Mouse (Mus musculus): ENCODE results near the gene Gpr171.
"Not testable (repeated sequence)": the region's sequence is repeated elsewhere in the genome, so short reads cannot be mapped to it uniquely, and the experiment has no call there.

Gpr171 gene

DNA sequence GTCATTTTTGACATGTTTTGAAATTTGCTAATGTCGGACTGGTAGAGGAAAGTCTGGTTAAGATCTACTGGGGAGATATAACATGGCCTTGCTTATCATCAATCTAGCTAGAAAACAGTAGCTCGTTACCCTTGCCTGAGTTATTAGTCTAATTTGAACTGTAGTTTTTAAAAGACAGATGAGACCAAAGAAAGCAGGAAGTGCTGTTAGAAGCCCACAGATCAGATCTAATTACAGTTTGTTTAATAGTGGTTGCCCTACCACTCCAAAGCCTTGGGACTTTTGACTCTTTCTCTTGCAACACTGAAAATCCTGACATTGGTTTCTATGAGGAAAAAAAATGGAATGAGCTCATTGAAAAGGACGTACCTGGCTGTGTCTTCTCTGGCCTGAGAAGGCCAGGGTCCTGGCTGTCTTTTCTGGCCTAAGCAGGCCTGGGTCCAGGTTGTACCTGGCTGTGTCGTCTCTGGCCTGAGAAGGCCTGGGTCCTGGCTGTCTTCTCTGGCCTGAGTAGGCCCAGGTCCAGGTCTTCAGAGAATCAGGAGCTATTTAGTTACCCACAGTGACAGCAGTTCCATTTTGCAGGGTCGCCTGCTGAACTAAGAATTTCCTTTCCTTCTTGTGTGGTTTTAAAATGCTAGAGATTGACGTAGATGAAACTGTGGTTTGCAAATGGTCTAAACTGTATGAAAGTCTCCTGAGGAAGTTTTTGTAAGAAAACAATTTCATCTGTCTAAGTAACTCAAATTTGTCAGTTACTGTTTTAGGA, at the start of gene Gpr171:
TSS of gene Gpr171 (minus strand) at position 604 of the 769 bp plus-strand sequence.
- no peak for DNase-seq (ENCODE audit: low read depth, low spot score)

DNA sequence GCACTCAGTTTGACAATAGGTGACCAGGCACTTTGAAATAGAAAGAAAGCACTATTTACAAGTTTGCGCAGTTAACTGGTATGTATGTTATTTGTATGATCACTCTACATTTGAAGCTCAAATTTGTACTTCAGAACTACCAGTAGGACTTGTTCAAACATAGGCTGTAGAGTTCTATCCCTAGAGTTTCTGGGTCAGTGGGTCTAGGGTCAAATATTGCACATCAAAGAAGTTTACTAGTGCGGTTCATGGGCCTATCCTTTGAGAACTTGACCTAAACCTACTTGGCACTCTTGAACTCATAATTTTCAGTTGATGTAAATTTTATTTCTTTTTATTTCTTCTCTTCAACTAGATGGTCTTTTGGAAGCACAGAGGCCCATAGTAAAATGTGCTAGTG, 49.0 kb upstream of the Gpr171 start:
- DNase-seq (ENCODE audit: low read depth, low spot score) = no peak

DNA sequence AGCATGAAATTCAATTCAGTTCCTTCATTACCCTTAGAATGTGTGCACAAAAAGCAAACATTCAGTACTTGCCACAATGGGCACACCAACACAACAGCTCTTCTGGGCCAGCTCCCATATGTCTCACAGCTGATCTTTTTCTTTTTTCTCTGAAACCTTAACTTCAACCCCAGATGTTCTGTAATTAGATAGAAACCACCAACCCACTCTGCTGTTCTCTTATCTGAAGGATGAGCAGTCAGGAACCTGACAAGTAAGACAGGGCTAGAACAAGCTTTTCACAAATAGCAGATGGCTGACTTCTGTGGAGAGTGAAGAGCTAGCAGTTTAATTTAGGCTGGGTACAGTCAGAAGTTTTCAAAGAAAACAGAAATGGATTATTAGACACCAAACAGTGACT, 48.0 kb upstream of the Gpr171 start:
- DNase-seq (ENCODE audit: low read depth, low spot score) = no peak

GRCm38 (mm10) chr3:59145194-59145593, 43.6 kb upstream of the Gpr171 start:
- no peak for DNase-seq (ENCODE audit: low read depth, low spot score)

DNA sequence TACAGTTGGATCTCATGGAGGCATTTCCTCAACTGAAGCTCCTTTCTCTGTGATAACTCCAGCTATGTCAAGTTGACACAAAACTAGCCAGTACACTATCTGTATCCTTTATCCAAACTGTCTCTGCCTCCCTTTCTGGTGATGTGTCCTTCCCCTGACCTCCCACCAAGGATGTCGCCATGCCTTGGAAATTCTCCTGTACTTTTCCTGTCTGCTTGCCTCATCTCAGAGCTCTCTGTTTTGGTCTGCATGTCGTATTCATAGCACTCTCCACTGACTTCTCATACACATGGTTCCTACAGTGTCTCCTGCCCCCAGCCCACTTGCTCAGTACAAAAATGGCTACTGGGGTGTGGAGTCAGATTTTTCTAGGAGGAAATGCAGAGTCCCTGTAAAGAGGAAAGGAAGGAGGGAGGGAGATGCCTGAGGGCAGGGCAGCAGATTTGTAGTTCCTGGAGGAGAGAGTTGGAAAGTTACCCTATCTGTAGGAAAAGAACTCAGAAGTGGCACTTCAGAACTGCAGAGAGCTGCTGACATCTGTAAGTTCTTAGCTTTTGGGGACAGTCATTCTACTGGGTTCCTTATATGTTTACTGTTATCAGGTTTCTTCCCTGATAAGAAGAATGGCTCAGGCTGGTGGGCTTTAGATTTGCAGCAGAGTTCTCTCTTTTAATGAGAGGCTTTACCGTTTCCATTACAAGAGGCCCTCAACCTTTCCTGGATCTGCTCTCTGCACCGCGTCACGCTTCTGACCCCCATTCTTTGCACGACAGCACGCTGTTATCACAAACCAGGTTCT, 40.1 kb upstream of the Gpr171 start:
- DNase-seq (ENCODE audit: low read depth, low spot score) = no peak

- DNase-seq (ENCODE audit: low read depth, low spot score) = not testable (repeated sequence)
Measured at GRCm38 (mm10) chr3:59140941-59141340, 39.3 kb upstream of the Gpr171 start.

DNA sequence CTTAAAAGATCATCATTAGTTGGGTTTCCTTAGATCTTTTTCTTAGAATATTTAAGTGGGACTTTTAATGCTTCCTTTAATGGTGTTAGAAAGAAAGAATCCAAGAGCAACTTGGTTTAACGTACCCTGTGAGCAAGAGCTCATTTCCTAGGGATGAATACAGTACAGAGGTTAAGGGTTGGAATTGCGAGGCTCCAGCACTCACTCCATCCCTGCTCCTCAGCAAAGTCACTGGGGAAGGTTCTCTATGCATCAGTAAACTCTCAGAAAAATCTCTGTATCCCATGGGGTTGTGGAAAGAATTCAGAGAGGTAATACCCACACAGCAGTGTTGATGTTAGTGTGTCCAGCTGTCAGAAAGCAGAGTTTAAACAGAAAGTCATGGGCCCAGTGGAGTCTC, 38.5 kb upstream of the Gpr171 start:
- DNase-seq (ENCODE audit: low read depth, low spot score) = no peak

- no peak for DNase-seq (ENCODE audit: low read depth, low spot score)
Measured at GRCm38 (mm10) chr3:59139651-59140051, 38.0 kb upstream of the Gpr171 start.

GRCm38 (mm10) chr3:59138946-59139468, 37.4 kb upstream of the Gpr171 start:
- DNase-seq (ENCODE audit: low read depth, low spot score) = no peak

DNA sequence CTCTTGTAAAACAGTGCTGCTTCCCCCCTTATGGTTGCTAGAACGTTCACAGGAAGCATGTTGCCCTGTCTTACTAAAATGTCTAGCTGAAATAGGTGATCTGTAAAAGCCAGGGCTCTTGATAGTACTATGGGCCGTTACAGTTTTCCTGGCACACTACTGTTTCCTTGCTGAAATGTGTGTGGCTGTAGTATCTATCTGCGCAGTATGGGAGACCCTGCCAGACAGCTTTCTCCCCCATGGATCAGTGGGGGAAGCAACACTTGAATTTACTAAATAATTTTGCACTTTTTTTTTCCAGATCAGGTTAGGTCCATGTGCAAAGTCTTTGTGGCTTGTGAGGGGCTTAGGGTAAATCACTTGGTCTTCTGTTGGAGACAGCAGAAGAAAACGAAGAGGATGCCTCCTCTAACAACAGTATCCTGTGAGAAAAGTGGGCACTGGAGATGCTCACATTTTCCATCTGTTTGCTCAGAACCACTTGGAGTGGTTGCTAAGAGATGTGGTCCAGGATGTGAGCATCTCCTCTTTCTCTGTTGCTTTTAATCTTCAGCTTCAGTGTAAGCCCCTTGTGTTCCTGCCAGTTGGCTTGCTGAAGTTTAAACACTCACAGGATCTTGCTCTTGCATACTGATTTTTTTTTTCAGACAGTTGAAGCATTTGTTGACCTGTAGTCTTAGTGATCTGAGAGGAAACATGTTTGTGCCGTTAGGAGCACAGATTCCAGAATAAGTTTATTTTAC, 34.5 kb upstream of the Gpr171 start:
- no peak for DNase-seq (ENCODE audit: low read depth, low spot score)

DNA sequence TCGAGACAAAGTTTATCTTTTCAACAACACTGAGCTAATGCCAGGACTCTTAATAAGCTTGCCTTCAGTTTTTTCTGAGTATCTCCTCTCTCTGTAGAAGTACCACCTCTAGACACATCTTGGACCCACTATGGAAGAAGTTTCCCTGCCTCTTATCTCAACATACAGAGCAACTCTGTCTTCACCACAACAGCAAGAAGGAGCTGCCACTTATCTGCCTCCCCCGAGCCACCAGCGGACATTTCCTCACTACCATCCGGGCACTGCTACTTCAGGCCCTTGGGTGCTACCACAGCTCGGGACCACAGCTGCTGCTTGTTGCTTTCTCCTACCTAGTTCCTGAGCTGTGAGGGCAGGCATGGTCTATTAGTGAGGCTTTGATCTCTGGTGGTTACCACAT, 31.6 kb upstream of the Gpr171 start:
- DNase-seq (ENCODE audit: low read depth, low spot score) = no peak

- no peak for DNase-seq (ENCODE audit: low read depth, low spot score)
Measured at GRCm38 (mm10) chr3:59131966-59132365, 30.3 kb upstream of the Gpr171 start.

DNA sequence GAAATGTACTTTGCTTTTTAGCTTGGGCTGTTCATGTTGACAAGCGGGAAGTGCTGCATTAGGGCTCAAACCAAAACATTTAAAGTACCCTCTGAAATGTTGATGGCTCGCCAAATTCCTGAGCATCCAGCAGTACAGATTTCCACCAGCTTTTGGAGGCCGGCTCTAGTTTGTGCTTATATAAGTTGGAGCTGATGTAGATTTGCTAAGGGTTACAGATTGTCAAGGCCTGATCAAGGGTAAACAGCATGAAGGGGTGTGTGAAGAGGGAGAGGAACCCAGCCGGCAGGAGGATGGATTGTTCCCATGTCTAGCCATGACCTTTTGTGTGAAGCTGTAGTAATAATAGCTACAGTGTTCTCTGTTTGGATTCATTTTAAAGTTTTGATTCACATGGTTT, 29.5 kb upstream of the Gpr171 start:
- DNase-seq (ENCODE audit: low read depth, low spot score) = no peak

- DNase-seq (ENCODE audit: low read depth, low spot score) = no peak
Measured at GRCm38 (mm10) chr3:59130431-59130830, 28.8 kb upstream of the Gpr171 start.

DNA sequence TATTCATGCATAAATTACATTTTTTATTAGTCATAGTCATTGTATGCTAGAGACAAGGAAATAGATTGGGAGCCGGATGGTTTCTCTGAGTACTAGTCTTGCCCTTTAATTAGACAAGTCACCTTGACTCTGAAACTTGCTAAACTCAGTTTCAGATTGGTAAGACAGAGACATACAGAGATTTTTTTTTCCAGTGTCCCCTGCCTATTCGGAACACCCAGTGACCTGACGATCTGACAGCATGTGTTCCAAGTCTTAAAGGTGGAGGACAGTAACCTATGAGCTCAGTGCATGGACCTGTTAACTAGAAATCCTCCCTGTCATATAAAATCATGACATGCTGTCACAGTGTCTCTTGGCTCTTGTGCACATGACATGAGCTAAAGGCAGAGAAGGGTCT, 27.9 kb upstream of the Gpr171 start:
- no peak for DNase-seq (ENCODE audit: low read depth, low spot score)

DNA sequence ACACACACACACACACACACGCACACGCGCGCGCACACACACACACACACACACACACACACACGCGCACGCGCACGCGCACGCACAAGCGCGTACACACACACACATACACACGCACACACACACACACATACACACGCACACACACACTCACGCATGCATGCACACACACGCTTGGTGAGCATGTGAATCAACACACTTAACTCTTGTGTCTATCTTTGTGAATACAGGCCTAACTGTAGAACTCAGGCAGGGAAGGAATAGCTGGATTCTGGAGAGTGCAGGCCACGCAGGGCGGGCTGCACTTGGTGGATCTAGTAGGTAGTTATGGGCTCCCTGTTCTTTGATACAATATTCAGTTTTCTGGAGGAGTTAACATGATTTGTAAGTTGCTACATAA, 27.1 kb upstream of the Gpr171 start:
- DNase-seq (ENCODE audit: low read depth, low spot score) = no peak

DNA sequence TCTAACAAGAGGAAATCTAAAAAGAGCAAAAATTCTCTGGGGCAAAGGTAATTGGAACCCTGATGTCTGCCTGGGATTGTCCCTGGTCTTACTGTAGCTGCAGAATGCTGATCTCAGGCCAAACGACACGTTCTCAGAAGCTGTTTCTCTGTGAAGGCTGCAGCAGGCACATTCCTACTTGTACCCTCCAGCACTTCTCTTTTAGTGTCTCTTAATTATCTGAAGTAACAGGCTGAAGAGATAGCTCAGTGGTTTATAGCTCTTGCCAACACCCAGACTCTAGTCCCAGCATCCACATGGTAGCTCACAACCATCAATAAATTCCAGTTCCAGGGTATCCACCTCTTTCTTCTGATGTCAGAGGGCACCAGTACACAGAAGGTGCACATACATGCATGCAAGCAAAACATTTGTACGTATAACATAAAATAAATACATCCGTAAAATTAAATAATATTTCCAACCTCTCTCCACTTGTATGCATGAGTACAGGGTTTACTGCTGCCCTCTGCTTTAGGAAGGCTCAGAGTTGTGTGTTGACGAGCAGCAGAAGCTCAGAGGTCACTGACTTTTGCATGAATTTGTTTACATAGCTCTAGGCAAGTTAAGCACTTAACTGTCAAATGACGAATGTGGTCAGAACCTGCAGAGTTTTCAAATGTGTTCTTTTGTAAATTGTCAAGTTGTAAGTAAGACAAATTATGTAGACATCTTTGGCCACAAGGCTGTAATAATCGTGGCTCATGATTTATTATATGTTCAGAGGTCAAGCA, 24.3 kb upstream of the Gpr171 start:
- DNase-seq (ENCODE audit: low read depth, low spot score) = no peak

DNA sequence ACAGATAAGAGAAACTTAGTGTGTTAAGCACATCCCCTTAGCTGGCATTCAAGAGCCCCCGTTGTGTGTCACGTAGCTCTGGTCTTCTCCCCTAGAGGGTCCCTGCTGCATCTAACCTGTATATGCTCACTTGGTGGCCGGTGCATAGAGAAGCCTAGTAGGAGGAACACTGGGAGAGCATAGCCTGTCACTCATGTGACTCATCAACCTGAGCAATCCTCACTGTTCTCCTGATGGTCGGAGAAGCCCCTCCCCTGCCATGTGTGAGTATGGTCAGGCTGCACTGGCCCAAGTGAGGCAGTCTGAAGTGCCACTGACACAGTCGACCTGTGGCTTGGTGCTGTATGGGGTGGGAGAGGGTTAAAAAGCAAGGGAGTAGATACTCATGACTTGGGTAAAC, 23.4 kb upstream of the Gpr171 start:
- DNase-seq (ENCODE audit: low read depth, low spot score) = no peak

GRCm38 (mm10) chr3:59121780-59122449, 20.3 kb upstream of the Gpr171 start:
- no peak for DNase-seq (ENCODE audit: low read depth, low spot score)

- no peak for DNase-seq (ENCODE audit: low read depth, low spot score)
Measured at GRCm38 (mm10) chr3:59121067-59121730, 19.6 kb upstream of the Gpr171 start.

All from embryo, embryonic 11.5 days (tissue).